Mouse (Mus musculus): ENCODE data around the gene Atf7. TPM values are rescaled to one million over a fixed set of nuclear protein-coding genes. Genes with fewer than 3 reads are reported as not detected.

Gene Atf7
- total and polyA plus RNA-seq, 3 experiments, result 6.7 to 31.9 (median 8.6) TPM

DNA sequence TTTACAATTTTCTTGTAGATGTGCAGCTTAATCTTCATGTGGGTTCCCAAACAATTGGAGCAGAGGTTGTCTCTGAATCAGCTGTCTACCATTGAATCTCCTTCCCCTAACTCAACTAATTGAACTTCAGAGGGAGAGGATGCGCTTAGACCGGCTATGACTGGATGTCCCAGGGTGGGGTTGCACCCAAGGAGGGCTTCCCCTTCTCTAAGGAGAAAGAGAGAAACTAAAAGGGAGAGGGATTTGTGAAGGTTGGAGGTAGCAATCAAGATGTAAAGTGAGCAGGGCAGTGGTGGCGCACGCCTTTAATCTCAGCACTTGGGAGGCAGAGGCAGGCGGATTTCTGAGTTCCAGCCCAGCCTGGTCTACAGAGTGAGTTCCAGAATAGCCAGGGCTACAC lies 5.8 kb downstream of the Atf7 start:
- no peak overlapping the region for H3K4me3 ChIP-seq (replicated peaks in 1 of 3; ENCODE audit: low read depth in 2 of 3, low read length in 2 of 3, poor library complexity in 1 of 3)
- in situ Hi-C loops (cut with MboI; ENCODE audit: low pct_ligation_motif_present, low pct_unique_long_range_greater_than_20kb, low sequenced_read_pairs), result no loop called here
- H3K4me1 ChIP-seq (ENCODE audit: control insufficient read depth in 1 of 2, insufficient read depth in 2 of 2), result peaks cover 0 to 48% of the 10 kb centered on the region in 2 experiments; a peak in 2 of 4 replicates
- peaks cover 0 to 25% of the 10 kb centered on the region in 2 experiments for H3K36me3 ChIP-seq (replicated peaks in 1 of 2; ENCODE audit: control insufficient read depth in 1 of 2, insufficient read depth in 1 of 2, low read length in 1 of 2)
- no peak for TF ChIP-seq NRF1 (IDR thresholded peaks at IDR 0.05; ENCODE audit: low read depth, low read length)
- no peak for TF ChIP-seq KAT2A (IDR thresholded peaks at IDR 0.05; ENCODE audit: insufficient replicate concordance, low read length)
- no peak for TF ChIP-seq JUND (conservative IDR thresholded peaks at IDR 0.05; ENCODE audit: low read depth, low read length)
- no peak for TF ChIP-seq JUN (IDR thresholded peaks at IDR 0.05; ENCODE audit: insufficient read depth, low read depth, low read length)
- no peak for TF ChIP-seq SMC3 (IDR thresholded peaks at IDR 0.05; ENCODE audit: low read depth, low read length)
- no peak for TF ChIP-seq MAX (IDR thresholded peaks at IDR 0.05; ENCODE audit: low read length)
- no peak for TF ChIP-seq ZNF384 (IDR thresholded peaks at IDR 0.05; ENCODE audit: low read depth, low read length)
- TF ChIP-seq UBTF (IDR thresholded peaks at IDR 0.05; ENCODE audit: low read depth, low read length), result no peak
- TF ChIP-seq PAX5 (IDR thresholded peaks at IDR 0.05; ENCODE audit: low read length), result no peak
- H3K27ac ChIP-seq (ENCODE audit: insufficient read depth, low read depth), result no peak overlapping the region
- peaks cover 16% of the 10 kb centered on the region for H3K79me2 ChIP-seq (replicated peaks; ENCODE audit: control insufficient read depth, extremely low read depth, insufficient read depth, poor library complexity, severe bottlenecking)
- H3K9me3 ChIP-seq (replicated peaks; ENCODE audit: low read length), result no peaks in the 10 kb centered on the region
- dilution Hi-C loops (cut with MboI; ENCODE audit: extremely low pct_ligation_motif_present, extremely low pct_unique_long_range_greater_than_20kb, low sequenced_read_pairs), result no loop called here
- DNase-seq (ENCODE audit: extremely low read depth), result no peak
- no peaks in the 10 kb centered on the region for H3K27me3 ChIP-seq (replicated peaks)
- H3K9ac ChIP-seq (ENCODE audit: insufficient read depth, low read depth), result no peak overlapping the region
- H3K4me2 ChIP-seq (ENCODE audit: insufficient read depth, low read depth, poor library complexity, severe bottlenecking), result no peak overlapping the region

DNA sequence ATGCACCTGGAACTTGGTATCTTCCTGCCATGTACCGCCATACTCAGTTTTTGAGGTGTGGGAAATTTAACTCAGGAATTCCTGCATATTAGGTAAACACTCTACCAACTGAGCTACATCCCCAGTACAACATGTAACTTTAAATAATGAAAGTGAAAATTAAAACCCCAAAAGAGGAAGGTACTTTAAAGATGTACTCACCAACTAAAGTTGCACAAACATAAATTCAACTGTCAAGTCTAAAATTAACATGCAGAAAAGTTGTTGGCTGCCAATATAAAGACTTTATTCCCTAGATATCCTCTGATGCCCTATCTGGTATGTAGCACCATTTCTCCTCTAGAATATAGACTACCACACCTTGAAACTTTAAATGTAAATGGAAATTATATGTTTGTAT lies 7.6 kb downstream of the Atf7 start:
- Histone ChIP-seq H3K4me3 (replicated peaks in 1 of 3; ENCODE audit: low read depth in 2 of 3, low read length in 2 of 3, poor library complexity in 1 of 3) (no peak overlapping the region), H3K9me3 (replicated peaks; ENCODE audit: low read length) (peaks cover 2% of the 10 kb centered on the region), H3K4me1 (ENCODE audit: control insufficient read depth in 1 of 2, insufficient read depth in 2 of 2) (peaks cover 0 to 32% of the 10 kb centered on the region in 2 experiments; a peak in 2 of 4 replicates), H3K27me3 (replicated peaks) (no peaks in the 10 kb centered on the region), H3K27ac (ENCODE audit: insufficient read depth, low read depth) (no peak overlapping the region), H3K79me2 (replicated peaks; ENCODE audit: control insufficient read depth, extremely low read depth, insufficient read depth, poor library complexity, severe bottlenecking) (peaks cover 9% of the 10 kb centered on the region), H3K4me2 (ENCODE audit: insufficient read depth, low read depth, poor library complexity, severe bottlenecking) (no peak overlapping the region), H3K9ac (ENCODE audit: insufficient read depth, low read depth) (no peak overlapping the region), H3K36me3 (replicated peaks in 1 of 2; ENCODE audit: control insufficient read depth in 1 of 2, insufficient read depth in 1 of 2, low read length in 1 of 2) (peaks cover 0 to 37% of the 10 kb centered on the region in 2 experiments)
- no peak for TF ChIP-seq RAD21 (IDR thresholded peaks at IDR 0.05; ENCODE audit: low read depth, low read length)
- TF ChIP-seq SIN3A (IDR thresholded peaks at IDR 0.05; ENCODE audit: low read length), result no peak
- TF ChIP-seq TCF12 (IDR thresholded peaks at IDR 0.05; ENCODE audit: low read depth, low read length), result no peak
- no peak for TF ChIP-seq ELF1 (IDR thresholded peaks at IDR 0.05; ENCODE audit: low read depth, low read length)
- dilution Hi-C loops (cut with MboI; ENCODE audit: extremely low pct_ligation_motif_present, extremely low pct_unique_long_range_greater_than_20kb, low sequenced_read_pairs), result no loop called here
- in situ Hi-C loops (cut with MboI; ENCODE audit: low pct_ligation_motif_present, low pct_unique_long_range_greater_than_20kb, low sequenced_read_pairs), result no loop called here
- DNase-seq (ENCODE audit: extremely low read depth), result no peak

DNA sequence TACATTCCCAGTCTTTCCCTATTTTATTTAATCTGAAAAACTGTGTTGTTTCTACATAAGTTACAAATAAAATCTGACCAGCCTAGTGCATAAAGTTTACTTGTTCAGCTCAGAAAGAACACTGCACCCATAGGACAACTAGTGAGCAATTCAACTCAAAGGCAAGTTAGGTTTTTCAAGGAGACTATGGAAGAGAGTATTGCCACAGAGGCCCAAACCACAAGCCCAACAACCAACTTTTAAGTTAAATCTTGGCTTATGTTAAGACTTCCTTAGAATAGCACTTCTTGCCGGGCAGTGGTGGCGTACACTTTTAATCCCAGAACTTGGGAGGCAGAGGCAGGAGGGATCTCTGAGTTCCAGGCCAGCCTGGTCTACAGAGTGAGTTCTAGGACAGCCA lies 9.1 kb downstream of the Atf7 start:
- in situ Hi-C loops (cut with MboI; ENCODE audit: low pct_ligation_motif_present, low pct_unique_long_range_greater_than_20kb, low sequenced_read_pairs) (no loop called here), dilution Hi-C loops (cut with MboI; ENCODE audit: extremely low pct_ligation_motif_present, extremely low pct_unique_long_range_greater_than_20kb, low sequenced_read_pairs) (no loop called here)
- Histone ChIP-seq H3K4me1 (ENCODE audit: control insufficient read depth in 1 of 2, insufficient read depth in 2 of 2) (peaks cover 0 to 23% of the 10 kb centered on the region in 2 experiments; a peak in 2 of 4 replicates), H3K9ac (ENCODE audit: insufficient read depth, low read depth) (no peak overlapping the region), H3K36me3 (replicated peaks in 1 of 2; ENCODE audit: control insufficient read depth in 1 of 2, insufficient read depth in 1 of 2, low read length in 1 of 2) (peaks cover 0 to 39% of the 10 kb centered on the region in 2 experiments), H3K27ac (ENCODE audit: insufficient read depth, low read depth) (no peak overlapping the region), H3K4me2 (ENCODE audit: insufficient read depth, low read depth, poor library complexity, severe bottlenecking) (no peak overlapping the region), H3K4me3 (replicated peaks in 1 of 3; ENCODE audit: low read depth in 2 of 3, low read length in 2 of 3, poor library complexity in 1 of 3) (no peak overlapping the region), H3K79me2 (replicated peaks; ENCODE audit: control insufficient read depth, extremely low read depth, insufficient read depth, poor library complexity, severe bottlenecking) (peaks cover 7% of the 10 kb centered on the region), H3K27me3 (replicated peaks) (no peaks in the 10 kb centered on the region), H3K9me3 (replicated peaks; ENCODE audit: low read length) (peaks cover 2% of the 10 kb centered on the region)
- no peak for DNase-seq (ENCODE audit: extremely low read depth)
- TF ChIP-seq MEF2A (IDR thresholded peaks at IDR 0.05; ENCODE audit: borderline replicate concordance, low read depth, low read length) (no peak), RCOR1 (conservative IDR thresholded peaks at IDR 0.05; ENCODE audit: low read depth, low read length) (no peak), CHD2 (IDR thresholded peaks at IDR 0.05; ENCODE audit: low read length) (no peak), JUND (conservative IDR thresholded peaks at IDR 0.05; ENCODE audit: low read depth, low read length) (no peak), POLR2A (IDR thresholded peaks at IDR 0.05; ENCODE audit: low read depth, low read length) (no peak), MXI1 (IDR thresholded peaks at IDR 0.05; ENCODE audit: low read depth, low read length) (no peak), ZNF384 (IDR thresholded peaks at IDR 0.05; ENCODE audit: low read depth, low read length) (no peak), ZC3H11A (IDR thresholded peaks at IDR 0.05; ENCODE audit: low read depth, low read length) (no peak), JUN (IDR thresholded peaks at IDR 0.05; ENCODE audit: insufficient read depth, low read depth, low read length) (no peak), MAX (IDR thresholded peaks at IDR 0.05; ENCODE audit: low read length) (no peak), SMC3 (IDR thresholded peaks at IDR 0.05; ENCODE audit: low read depth, low read length) (no peak)

Data from CH12.LX (cell line).